Mouse (Mus musculus) frontal cortex, adult (tissue): Measurements from ENCODE around the gene Tma7.

Source experiments
- ATAC-seq: cut with Nextera tagmentation; 2 replicates; pipeline ENCODE4 v1.9.2; 2017; ENCODE audit warnings: mild to moderate bottlenecking, moderate library complexity, mixed read lengths; ENCODE audit not compliant: low TSS enrichment

Tma7 gene

DNA sequence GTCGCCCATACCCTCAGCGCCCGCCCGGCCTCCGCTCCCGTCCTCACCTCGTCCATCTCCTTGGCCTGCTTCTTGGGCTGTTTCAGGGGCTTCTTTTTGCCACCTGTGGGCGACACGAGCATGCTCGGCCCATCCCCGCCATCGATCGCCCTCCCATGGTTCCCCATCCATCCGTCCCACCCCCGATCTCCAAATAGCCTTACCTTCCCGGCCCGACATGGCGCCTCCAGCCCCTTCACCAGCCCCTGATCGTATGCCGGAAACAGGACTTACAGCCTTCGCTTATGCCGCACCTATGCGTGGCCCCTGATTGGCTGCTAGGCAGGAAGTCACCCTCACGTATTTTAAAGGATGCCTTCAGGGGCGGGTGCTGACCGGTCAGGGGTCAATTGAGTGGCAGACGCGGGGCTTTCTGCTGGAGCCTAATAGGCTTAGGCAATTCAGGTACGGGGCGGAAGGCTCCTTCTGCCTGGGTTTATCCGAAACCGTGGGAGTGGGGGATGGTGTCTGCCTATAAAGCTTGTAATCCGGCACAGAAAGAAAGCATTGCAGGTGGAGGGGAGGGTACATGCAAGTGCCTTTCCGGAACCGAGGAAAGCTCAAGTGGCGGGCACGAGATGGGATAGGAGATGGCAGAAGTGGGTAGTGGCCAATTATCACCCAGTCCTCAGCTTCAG is at the start of gene Tma7, which contains the start of gene Ccdc51:
Tma7 (minus strand) TSS at position 464 of the 677 bp plus-strand sequence.
Ccdc51 (plus strand) TSS at position 370 of the 677 bp plus-strand sequence.
- peak; percentile 99 for ATAC-seq

- ATAC-seq: no peak
Observed at GRCm38 (mm10) chr9:109130076-109130475, 47.7 kb upstream of the Tma7 start.

- no peak for ATAC-seq
Observed at GRCm38 (mm10) chr9:109128211-109128610, 45.8 kb upstream of the Tma7 start.

GRCm38 (mm10) chr9:109127076-109127475 is 44.7 kb upstream of the Tma7 start:
- no peak for ATAC-seq

DNA sequence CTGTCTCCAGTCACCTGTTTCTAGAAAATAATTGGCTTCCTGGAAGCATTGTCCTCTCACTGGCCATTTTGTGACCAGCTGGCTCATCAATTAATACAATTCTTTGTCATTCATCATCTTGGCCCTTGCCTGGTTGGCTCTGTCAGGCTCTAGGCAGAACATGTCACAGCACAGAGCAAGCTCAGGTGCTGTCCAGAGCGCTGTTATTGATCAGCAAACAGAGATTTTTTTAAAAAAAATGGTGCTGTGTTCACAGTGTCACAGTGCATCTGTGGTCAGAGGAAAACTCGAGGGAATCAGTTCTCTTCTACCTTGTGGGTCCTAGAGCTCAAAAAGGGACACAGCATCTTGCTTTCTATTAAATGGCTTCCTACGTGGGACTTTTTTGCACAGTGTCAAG is 43.1 kb upstream of the Tma7 start:
- no peak for ATAC-seq

DNA sequence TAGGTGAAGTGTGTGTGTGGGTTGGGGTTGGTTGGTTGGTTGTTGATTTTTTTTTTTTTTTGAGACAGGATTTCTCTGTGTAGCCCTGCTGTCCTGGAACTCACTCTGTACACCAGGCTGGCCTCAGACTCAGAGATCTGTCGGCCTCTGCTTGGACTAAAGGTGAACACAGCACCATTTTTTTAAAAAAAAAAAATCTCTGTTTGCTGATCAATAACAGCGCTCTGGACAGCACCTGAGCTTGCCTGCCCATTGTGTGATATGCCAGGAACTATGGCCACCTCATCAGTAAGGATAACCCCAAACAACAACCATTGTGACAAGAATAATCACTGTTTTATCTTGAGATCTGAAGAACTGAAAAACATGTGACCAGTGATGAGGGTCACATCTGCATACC is 42.7 kb upstream of the Tma7 start:
- no peak for ATAC-seq

DNA sequence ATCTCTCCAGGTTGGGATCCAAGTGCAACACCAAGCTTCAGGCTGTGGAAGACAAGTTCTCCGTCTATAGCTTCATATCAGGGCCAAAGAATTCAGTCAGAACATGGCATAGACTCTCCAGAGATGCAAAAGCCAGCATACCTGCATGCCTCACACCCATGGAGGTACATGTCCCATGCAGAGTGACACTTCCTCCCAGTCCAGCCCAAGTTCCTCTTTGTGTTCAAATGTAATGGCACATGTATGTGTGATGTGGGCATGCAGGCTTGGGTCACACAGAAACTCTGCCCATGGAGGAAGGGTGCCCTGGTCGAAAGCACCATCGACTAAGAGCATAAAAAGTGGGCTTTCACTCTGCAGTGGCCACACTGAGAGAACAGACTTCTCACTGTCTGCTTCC is 41.8 kb upstream of the Tma7 start:
- ATAC-seq: no peak

GRCm38 (mm10) chr9:109123266-109123665 is 40.9 kb upstream of the Tma7 start:
- ATAC-seq: no peak

- peak; percentile 55; the same call in 1 of the 2 replicates for ATAC-seq
Observed at GRCm38 (mm10) chr9:109122553-109123085, 40.2 kb upstream of the Tma7 start.

- ATAC-seq: no peak
Observed at GRCm38 (mm10) chr9:109120956-109121355, 38.6 kb upstream of the Tma7 start.

GRCm38 (mm10) chr9:109119571-109119970 is 37.2 kb upstream of the Tma7 start:
- no peak for ATAC-seq

GRCm38 (mm10) chr9:109118106-109118505 is 35.7 kb upstream of the Tma7 start:
- ATAC-seq: no peak

GRCm38 (mm10) chr9:109116205-109116604 is 33.8 kb upstream of the Tma7 start:
- ATAC-seq: no peak

- ATAC-seq: no peak
Observed at GRCm38 (mm10) chr9:109114871-109115270, 32.5 kb upstream of the Tma7 start.

- ATAC-seq: no peak
Observed at GRCm38 (mm10) chr9:109114276-109114675, 31.9 kb upstream of the Tma7 start.

GRCm38 (mm10) chr9:109113331-109113730 is 30.9 kb upstream of the Tma7 start:
- ATAC-seq: no peak

- no peak for ATAC-seq
Observed at GRCm38 (mm10) chr9:109111591-109111990, 29.2 kb upstream of the Tma7 start.

DNA sequence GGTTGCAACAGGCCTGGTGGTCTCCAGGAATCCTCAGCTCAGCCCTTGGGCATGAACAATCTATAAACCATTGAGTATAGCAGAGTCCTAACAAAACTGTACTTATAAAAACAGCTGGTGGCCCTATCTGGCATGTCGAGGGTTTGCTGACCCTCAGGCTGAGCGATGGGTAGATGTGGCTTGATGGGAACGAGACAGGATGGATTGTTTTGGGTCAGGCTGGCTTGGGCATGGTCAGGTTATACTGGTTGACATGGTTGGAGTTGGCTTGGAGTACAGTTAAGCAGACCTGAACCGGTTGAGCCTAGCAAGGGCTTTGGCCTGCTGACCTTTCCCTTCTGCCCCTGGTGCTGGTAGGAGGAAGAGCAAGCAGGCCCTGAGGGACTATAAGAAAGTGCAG is 28.7 kb upstream of the Tma7 start:
- ATAC-seq: no peak

DNA sequence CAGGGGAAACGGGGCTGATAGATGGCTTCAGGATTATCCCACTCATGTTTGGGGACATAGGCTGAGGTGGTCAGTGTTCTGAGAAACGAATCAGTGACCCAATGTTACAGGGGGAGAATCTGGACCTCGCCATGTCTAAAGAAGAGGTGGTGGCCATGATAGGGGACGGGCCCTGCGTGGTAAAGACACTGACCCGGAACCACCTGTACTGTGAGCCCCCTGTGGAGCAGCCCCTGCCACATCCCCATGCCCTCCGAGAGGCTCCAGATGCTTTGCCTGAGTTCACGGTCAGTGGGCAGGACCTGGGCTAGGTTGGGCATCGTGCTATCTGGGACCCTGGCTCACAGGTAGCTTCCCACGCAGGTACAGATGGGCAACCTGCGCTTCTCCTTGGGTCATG is 27.9 kb upstream of the Tma7 start:
- no peak for ATAC-seq

DNA sequence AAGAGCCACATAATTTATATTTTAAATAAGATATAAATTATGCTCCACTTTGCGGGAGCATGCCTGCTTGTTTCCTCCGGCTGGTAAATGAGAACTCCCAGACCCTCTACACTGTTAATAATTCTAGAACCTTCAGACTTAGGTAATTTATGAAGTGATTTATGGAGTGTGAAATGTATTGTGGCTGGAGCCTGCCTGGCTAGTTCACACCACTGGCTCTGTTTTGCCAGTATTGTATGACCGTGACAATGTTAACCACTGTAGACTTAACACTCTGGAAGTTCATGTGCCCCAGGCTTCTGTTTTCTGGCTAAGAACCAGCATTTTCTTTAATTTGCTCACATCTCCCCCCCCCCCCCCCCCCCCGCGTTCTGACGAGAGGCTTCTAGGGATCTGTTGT is 25.0 kb upstream of the Tma7 start:
- no peak for ATAC-seq

DNA sequence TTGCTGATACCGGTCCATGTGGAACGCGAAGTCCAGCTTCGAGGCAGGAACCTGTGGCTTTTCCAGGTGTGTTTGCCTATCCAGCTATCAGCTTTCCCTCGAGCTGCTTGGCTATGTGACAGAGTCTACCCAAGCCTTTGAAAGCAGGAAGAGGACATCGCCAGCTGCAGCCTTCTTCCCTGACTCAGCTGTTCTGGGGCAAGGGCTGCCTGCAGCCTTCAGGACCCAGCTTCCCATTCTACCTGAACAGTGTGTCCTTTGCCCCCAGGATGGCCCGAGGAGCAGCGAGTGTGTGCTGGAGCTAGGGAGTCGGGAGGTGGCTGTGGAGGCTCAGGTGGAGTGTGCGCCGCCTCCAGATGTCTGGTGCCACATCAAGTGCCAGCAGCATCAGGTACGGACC is 23.3 kb upstream of the Tma7 start:
- ATAC-seq: no peak

- no peak; the same call in 1 of the 2 replicates for ATAC-seq
Observed at GRCm38 (mm10) chr9:109105011-109105410, 22.6 kb upstream of the Tma7 start.

DNA sequence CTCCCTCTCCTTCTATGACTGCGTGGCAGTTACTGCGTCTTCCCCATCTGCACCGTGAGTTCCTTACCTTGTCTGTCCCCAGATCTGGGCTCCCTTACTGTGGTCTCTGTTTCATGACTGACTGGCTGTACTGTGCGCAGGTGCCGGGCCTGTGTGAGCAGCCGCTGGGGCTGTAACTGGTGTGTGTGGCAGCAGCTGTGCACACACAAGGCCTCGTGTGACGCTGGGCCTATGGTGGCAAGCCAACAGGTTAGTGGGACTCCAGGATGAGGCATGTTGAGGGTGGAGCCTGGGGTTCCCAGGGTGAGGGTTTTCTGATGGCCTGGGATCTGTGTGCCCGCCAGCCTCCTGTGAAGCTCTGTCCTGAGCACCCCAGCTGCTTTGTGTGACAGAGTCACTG is 21.7 kb upstream of the Tma7 start:
- ATAC-seq: no peak

DNA sequence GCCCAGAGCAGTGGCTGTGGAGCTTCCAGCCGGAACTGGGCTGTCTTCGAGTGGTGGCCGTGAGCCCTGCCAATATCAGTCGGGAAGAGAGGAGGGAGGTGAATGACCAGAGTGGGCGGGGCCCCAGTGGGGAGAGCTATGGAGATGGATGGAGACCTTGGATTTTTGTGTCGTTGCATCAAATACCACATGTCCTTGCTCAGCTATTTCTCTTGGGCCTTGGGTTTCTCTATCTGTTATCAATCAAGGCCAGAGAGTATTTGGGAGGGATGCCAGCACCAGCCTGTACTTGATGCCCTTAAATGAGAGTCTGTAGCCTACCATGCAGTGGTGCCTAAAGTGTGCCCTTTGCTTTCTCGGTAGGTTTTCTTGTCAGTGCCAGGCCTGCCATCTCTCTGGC is 20.9 kb upstream of the Tma7 start:
- no peak for ATAC-seq
